Mouse (Mus musculus) testis, adult 2 months (tissue): ENCODE results near the gene Foxe3.

Source experiments
- CTCF ChIP-seq: fragments of 200-500 bp; IDR thresholded peaks from 2 replicates; pipeline ENCODE4 v1.5.1; 2012; ENCODE audit warnings: low read depth, mild to moderate bottlenecking, inconsistent platforms, low read length, moderate library complexity; ENCODE audit not compliant: control insufficient read depth, insufficient read depth, insufficient replicate concordance
- POLR2A ChIP-seq: fragments of 200-500 bp; IDR thresholded peaks from 2 replicates; pipeline ENCODE4 v1.6.1; 2012; ENCODE audit warnings: low read depth, mild to moderate bottlenecking, inconsistent platforms, low read length, moderate library complexity; ENCODE audit not compliant: control insufficient read depth

- TF ChIP-seq POLR2A, result no peak
- TF ChIP-seq CTCF, result no peak
Measured at GRCm38 (mm10) chr4:114925917-114926312, at the start of gene Foxe3.
